Mouse (Mus musculus) MEL (cell line): ENCODE data around the gene Ddx60.

Experiments
- BHLHE40 ChIP-seq: IDR thresholded peaks from 2 replicates; pipeline ENCODE4 v1.6.1; 2012; ENCODE audit warnings: low read depth, mild to moderate bottlenecking, inconsistent platforms, low read length, improper control_type of control experiment, borderline replicate concordance
- CTCF ChIP-seq, 3 experiments: IDR thresholded peaks in 2 of 3; conservative IDR thresholded peaks in 1 of 3; 2 replicates each; pipeline ENCODE4 v1.5.1; 2011 to 2012; ENCODE audit warnings: low read length in 3 of 3, low read depth in 2 of 3, mild to moderate bottlenecking in 2 of 3, improper control_type of control experiment in 1 of 3, inconsistent platforms in 1 of 3, mixed read lengths in 1 of 3, moderate library complexity in 1 of 3; ENCODE audit not compliant: control insufficient read depth in 1 of 3, insufficient read depth in 1 of 3, poor library complexity in 1 of 3, severe bottlenecking in 1 of 3
- E2F4 ChIP-seq: IDR thresholded peaks from 2 replicates; pipeline ENCODE4 v1.6.1; 2011; ENCODE audit warnings: low read depth, low read length, improper control_type of control experiment, borderline replicate concordance
- EP300 ChIP-seq, 2 experiments: IDR thresholded peaks; 2 replicates each; pipeline ENCODE4 v1.6.1; 2011; ENCODE audit warnings: improper control_type of control experiment in 2 of 2, low read length in 2 of 2, low read depth in 1 of 2, mild to moderate bottlenecking in 1 of 2
- HCFC1 ChIP-seq: IDR thresholded peaks from 2 replicates; pipeline ENCODE4 v1.6.1; 2012; ENCODE audit warnings: low read depth, mild to moderate bottlenecking, inconsistent platforms, low read length, improper control_type of control experiment, moderate library complexity
- MAZ ChIP-seq: IDR thresholded peaks from 2 replicates; pipeline ENCODE4 v1.6.1; 2012; ENCODE audit warnings: low read depth, mild to moderate bottlenecking, inconsistent platforms, low read length, improper control_type of control experiment
- NRF1 ChIP-seq: IDR thresholded peaks from 2 replicates; pipeline ENCODE4 v1.6.1; 2014; ENCODE audit warnings: low read depth, mild to moderate bottlenecking, inconsistent platforms, low read length, improper control_type of control experiment, moderate library complexity; ENCODE audit not compliant: poor library complexity, insufficient read depth, severe bottlenecking
- POLR2A ChIP-seq, 2 experiments: IDR thresholded peaks; 2 replicates each; pipeline ENCODE4 v1.6.1; 2011 to 2012; ENCODE audit warnings: low read length in 2 of 2, mild to moderate bottlenecking in 2 of 2, control low read depth in 1 of 2, improper control_type of control experiment in 1 of 2, low read depth in 1 of 2, moderate library complexity in 1 of 2; ENCODE audit not compliant: control insufficient read depth in 1 of 2, insufficient read depth in 1 of 2, poor library complexity in 1 of 2
- POLR2AphosphoS5 ChIP-seq: IDR thresholded peaks from 2 replicates; pipeline ENCODE4 v1.6.1; 2012; ENCODE audit warnings: low read depth, borderline replicate concordance, mild to moderate bottlenecking, inconsistent platforms, low read length, moderate library complexity, mixed read lengths
- TAL1 ChIP-seq: IDR thresholded peaks from 2 replicates; pipeline ENCODE4 v1.6.1; 2012; ENCODE audit warnings: mild to moderate bottlenecking, inconsistent platforms, low read length, moderate library complexity, mixed read lengths
- TCF12 ChIP-seq: IDR thresholded peaks from 2 replicates; pipeline ENCODE4 v1.6.1; 2014; ENCODE audit warnings: low read depth, mild to moderate bottlenecking, inconsistent platforms, low read length, improper control_type of control experiment, moderate library complexity
- USF1 ChIP-seq: IDR thresholded peaks from 2 replicates; pipeline ENCODE4 v1.6.1; 2014; ENCODE audit warnings: low read depth, mild to moderate bottlenecking, inconsistent platforms, low read length, improper control_type of control experiment, moderate library complexity
- ZKSCAN1 ChIP-seq: IDR thresholded peaks from 2 replicates; pipeline ENCODE4 v1.6.1; 2012; ENCODE audit warnings: low read depth, mild to moderate bottlenecking, inconsistent platforms, low read length, improper control_type of control experiment, moderate library complexity
- ZNF384 ChIP-seq: IDR thresholded peaks from 2 replicates; pipeline ENCODE4 v1.6.1; 2012; ENCODE audit warnings: low read depth, mild to moderate bottlenecking, inconsistent platforms, low read length, improper control_type of control experiment

DNA sequence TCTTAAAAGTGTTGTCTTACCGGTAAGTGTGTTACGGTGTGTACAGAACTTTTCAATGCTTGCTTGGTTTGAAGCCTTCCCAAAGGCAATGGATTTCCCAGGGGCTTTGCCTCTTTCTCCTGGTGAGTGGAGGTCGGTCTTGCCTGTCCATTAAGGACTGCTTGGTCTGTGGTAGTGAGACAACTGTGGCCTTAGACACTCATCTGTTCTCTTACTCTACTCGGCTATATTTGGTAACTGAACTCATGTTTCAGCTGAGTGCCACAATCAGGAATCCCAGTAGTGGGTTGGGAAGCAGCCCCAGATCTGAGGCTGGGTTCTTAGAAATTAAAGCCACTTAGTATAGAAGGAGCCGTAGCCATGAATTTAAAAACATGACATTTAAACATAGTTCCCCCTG is 25.4 kb upstream of the Ddx60 start, which contains the start of gene Palld:
- no peak for TF ChIP-seq ZKSCAN1
- no peak for TF ChIP-seq POLR2A (IDR thresholded peaks at IDR 0.05; ENCODE audit: control insufficient read depth in 1 of 2, insufficient read depth in 1 of 2, low read depth in 1 of 2, low read length in 2 of 2, poor library complexity in 1 of 2)
- no peak for TF ChIP-seq POLR2AphosphoS5
- no peak for TF ChIP-seq EP300 (IDR thresholded peaks at IDR 0.05; ENCODE audit: low read depth in 1 of 2, low read length in 2 of 2)
- no peak for TF ChIP-seq CTCF (IDR thresholded peaks at IDR 0.05 in 2 of 3, conservative IDR thresholded peaks at IDR 0.05 in 1 of 3; ENCODE audit: control insufficient read depth in 1 of 3, insufficient read depth in 1 of 3, low read depth in 2 of 3, low read length in 3 of 3, poor library complexity in 1 of 3, severe bottlenecking in 1 of 3)
- TF ChIP-seq USF1 = no peak
- TF ChIP-seq TAL1 = no peak
- no peak for TF ChIP-seq BHLHE40
- no peak for TF ChIP-seq TCF12
- no peak for TF ChIP-seq NRF1
- no peak for TF ChIP-seq HCFC1
- TF ChIP-seq ZNF384 = no peak
- no peak for TF ChIP-seq MAZ
- no peak for TF ChIP-seq E2F4
